Mouse (Mus musculus) heart, embryonic 16.5 days (tissue): ENCODE results near the gene Rcn1. TPM values are rescaled to one million over a fixed set of nuclear protein-coding genes. Genes with fewer than 3 reads are reported as not detected.
A peak's percentile ranks its signal among the peaks of the same experiment; 100 is the strongest.

ENCODE experiments used
- ATAC-seq: fragments of 200-750 bp; cut with Nextera tagmentation; replicated peaks from 2 replicates; pipeline ENCODE4 v1.8.0; 2017; ENCODE audit warnings: moderate number of reproducible peaks; ENCODE audit not compliant: insufficient read depth, low FRiP score; ENCODE audit errors: extremely low read depth
- H3K27ac ChIP-seq: fragments of 300-500 bp; sonication (generic); 2 replicates; pipeline ENCODE4 v1.5.1; 2014; ENCODE audit warnings: mild to moderate bottlenecking, low read length, control low read depth, moderate library complexity
- H3K27me3 ChIP-seq: fragments of 300-500 bp; sonication (generic); 2 replicates; pipeline ENCODE4 v1.6.1; 2014; ENCODE audit warnings: low read length, mixed read lengths; ENCODE audit not compliant: control insufficient read depth, insufficient read depth
- H3K36me3 ChIP-seq: fragments of 300-500 bp; sonication (generic); 2 replicates; pipeline ENCODE4 v1.6.1; 2014; ENCODE audit not compliant: control insufficient read depth, insufficient read depth
- H3K4me1 ChIP-seq: fragments of 300-500 bp; sonication (generic); 2 replicates; pipeline ENCODE4 v1.6.1; 2014; ENCODE audit warnings: low read length, mixed read lengths; ENCODE audit not compliant: control insufficient read depth, insufficient read depth
- H3K4me2 ChIP-seq: fragments of 300-500 bp; sonication (generic); 2 replicates; pipeline ENCODE4 v1.6.1; 2014; ENCODE audit warnings: low read depth, mild to moderate bottlenecking, control low read depth, low read length
- H3K4me3 ChIP-seq: fragments of 300-500 bp; sonication (generic); 2 replicates; pipeline ENCODE4 v1.5.1; 2014; ENCODE audit warnings: mild to moderate bottlenecking, control low read depth, low read length
- H3K9ac ChIP-seq: fragments of 300-500 bp; sonication (generic); 2 replicates; pipeline ENCODE4 v1.6.1; 2014; ENCODE audit warnings: low read length, control low read depth
- H3K9me3 ChIP-seq: fragments of 300-500 bp; sonication (generic); replicated peaks from 2 replicates; pipeline ENCODE4 v1.6.1; 2016; ENCODE audit warnings: low read length; ENCODE audit not compliant: control insufficient read depth
- WGBS: fragments of 180-500 bp; shearing (Covaris S2); extraction: QIAGEN DNeasy Blood & Tissue Kit; methylation state at CpG from one replicate; pipeline ENCODE4 v1.1.7; 2014; 5-methylcytosine and 5-hydroxymethylcytosine counted together
- polyA plus RNA-seq: library from polyadenylated mRNA; unstranded; fragments of >200 nt; fragmentation: Nextera tagmentation; extraction: Ambion mirVana; gene quantifications from 2 replicates; pipeline ENCODE4 v1.2.1, GENCODE M21; 2015

Gene Rcn1
- polyA plus RNA-seq, 1 experiment from 2014 or later, result 123 TPM

DNA sequence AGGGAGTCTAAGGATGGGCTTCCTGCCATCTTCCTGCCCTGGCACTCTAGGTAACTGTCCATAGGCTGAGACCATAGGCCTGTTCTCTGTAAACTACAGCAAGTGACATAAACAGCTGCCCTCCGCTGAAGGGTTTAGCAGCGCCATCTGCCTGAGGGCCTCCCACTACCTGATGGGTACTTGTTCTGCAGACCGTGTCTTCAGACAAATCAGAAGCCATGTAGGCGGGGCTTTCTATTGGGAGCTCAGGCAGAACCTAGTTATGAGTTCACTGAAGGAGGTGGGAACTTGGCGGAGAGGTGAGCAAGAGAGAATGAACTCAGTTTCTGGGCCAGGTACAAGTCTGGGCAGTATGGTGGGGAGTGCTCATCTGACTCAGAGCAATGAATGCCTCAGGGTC is 26.4 kb downstream of the Rcn1 start:
- 80% methylated on average over 5 of the region's 5 CpGs for WGBS

DNA sequence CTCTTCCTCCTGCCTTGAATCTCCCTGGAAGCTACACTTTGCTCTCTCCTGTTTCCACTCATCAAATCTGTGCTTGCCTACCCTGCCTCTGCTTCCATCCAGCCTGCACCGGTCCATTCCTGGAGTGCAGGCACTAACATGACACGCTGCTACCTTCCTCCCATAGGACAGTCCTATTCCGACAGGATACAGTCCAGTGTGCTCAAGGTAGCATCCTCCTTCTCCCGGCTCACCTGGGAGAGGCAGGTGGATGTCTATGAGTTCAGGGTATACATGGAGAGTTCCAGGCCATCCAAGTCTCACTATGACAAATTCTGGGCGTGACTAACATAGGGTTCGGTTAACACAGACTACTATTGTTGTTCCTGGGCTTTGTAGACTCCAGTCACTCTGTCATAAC is 27.0 kb downstream of the Rcn1 start:
- Histone ChIP-seq H3K9me3 (no peaks in the 10 kb centered on the region), H3K27me3 (peaks cover 3% of the 10 kb centered on the region; the same call in 1 of the 2 replicates), H3K27ac (no peak overlapping the region), H3K9ac (no peak overlapping the region), H3K36me3 (no peaks in the 10 kb centered on the region), H3K4me1 (no peaks in the 10 kb centered on the region), H3K4me3 (no peak overlapping the region), H3K4me2 (no peak overlapping the region)
- no peak for ATAC-seq
- WGBS, result 85% methylated on average over 6 of the region's 6 CpGs

More for the DNA sequence above, 26.4 kb downstream of the Rcn1 start:
- Histone ChIP-seq H3K4me3 (no peak overlapping the region), H3K27me3 (peaks cover 3% of the 10 kb centered on the region; the same call in 1 of the 2 replicates), H3K9me3 (no peaks in the 10 kb centered on the region), H3K36me3 (no peaks in the 10 kb centered on the region), H3K4me1 (no peaks in the 10 kb centered on the region), H3K9ac (no peak overlapping the region), H3K27ac (no peak overlapping the region), H3K4me2 (no peak overlapping the region)
- no peak for ATAC-seq

DNA sequence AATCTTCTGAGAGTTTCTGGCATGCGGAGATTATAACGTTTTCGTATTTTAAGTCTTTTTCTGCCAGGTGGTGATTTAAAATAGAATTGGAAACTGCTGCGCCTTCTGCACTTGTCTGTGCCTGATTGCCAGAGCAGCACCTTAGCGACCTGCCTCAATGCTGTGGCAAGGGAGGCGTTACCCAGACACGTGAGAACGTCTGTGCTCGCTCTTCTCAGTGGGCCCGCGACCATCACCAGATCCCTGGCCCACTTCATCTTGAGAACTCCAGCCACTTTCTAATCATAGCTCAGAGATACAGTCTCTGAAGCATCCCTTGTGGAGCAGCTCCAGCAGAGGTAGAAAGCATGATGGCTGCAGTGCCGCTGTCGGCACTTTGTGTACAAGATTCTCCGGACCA is 28.4 kb downstream of the Rcn1 start:
- Histone ChIP-seq H3K4me3 (peak overlapping the region; percentile 28), H3K27me3 (peaks cover 3% of the 10 kb centered on the region; the same call in 1 of the 2 replicates)

DNA sequence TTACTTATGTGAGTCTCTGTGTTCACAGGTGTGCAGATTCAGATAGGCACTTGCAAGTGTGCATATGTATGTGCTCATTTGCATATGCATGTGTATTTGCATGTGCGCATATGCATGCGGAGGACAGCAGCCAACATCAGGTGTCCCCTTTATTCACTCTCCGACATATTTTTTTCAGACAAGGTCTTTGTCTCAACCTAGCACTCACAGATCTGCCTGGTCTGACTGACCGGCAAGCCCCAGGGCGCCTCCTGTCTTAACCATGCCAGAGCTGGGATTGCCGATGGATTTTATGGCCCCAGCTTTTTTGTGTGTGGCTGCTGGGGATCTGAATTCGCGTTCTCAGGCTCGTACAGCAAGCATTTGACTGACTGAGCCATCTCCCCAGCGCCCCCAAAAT is 28.9 kb downstream of the Rcn1 start:
- no peaks in the 10 kb centered on the region for H3K36me3 ChIP-seq
- peak overlapping the region; percentile 28 for H3K4me3 ChIP-seq
- peak overlapping the region; percentile 50 for H3K4me2 ChIP-seq
- H3K9me3 ChIP-seq, result no peaks in the 10 kb centered on the region
- H3K27me3 ChIP-seq, result peaks cover 3% of the 10 kb centered on the region; the same call in 1 of the 2 replicates
- 21% methylated on average over 10 of the region's 10 CpGs for WGBS
- no peaks in the 10 kb centered on the region for H3K4me1 ChIP-seq
- no peak overlapping the region for H3K27ac ChIP-seq
- no peak overlapping the region for H3K9ac ChIP-seq
- no peak for ATAC-seq

More for the DNA sequence above, 28.4 kb downstream of the Rcn1 start:
- no peak for ATAC-seq
- WGBS, result 15% methylated on average over 14 of the region's 14 CpGs
- peak overlapping the region; percentile 50 for H3K4me2 ChIP-seq
- H3K4me1 ChIP-seq, result no peaks in the 10 kb centered on the region
- H3K27ac ChIP-seq, result no peak overlapping the region
- H3K9ac ChIP-seq, result no peak overlapping the region
- no peaks in the 10 kb centered on the region for H3K9me3 ChIP-seq
- no peaks in the 10 kb centered on the region for H3K36me3 ChIP-seq

DNA sequence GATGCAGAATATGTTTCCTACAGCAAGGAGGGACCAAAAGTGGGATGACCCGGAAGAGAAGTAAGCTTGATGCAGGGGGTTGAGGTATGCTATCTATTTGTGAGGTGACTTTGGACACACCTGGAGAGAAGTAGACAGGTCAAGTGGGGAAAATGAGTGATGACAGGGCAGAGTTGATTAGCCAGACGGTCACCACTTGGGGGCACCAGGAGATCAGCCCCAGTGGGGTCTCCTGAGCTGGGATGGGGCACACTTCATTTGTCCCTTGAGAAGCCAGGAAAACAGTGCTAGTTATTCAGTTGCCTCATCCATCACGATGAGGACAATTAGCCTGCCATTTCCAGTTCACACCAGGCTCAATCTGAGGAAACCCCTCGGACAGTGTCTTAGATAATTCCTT is 31.5 kb downstream of the Rcn1 start:
- no peak overlapping the region for H3K9ac ChIP-seq
- no peaks in the 10 kb centered on the region for H3K36me3 ChIP-seq
- no peak overlapping the region for H3K27ac ChIP-seq
- no peak overlapping the region for H3K4me2 ChIP-seq
- no peaks in the 10 kb centered on the region for H3K9me3 ChIP-seq
- H3K4me3 ChIP-seq, result no peak overlapping the region
- H3K4me1 ChIP-seq, result no peaks in the 10 kb centered on the region
- ATAC-seq, result no peak
- H3K27me3 ChIP-seq, result peaks cover 3% of the 10 kb centered on the region; the same call in 1 of the 2 replicates
- WGBS, result 32% methylated on average over 4 of the region's 4 CpGs

DNA sequence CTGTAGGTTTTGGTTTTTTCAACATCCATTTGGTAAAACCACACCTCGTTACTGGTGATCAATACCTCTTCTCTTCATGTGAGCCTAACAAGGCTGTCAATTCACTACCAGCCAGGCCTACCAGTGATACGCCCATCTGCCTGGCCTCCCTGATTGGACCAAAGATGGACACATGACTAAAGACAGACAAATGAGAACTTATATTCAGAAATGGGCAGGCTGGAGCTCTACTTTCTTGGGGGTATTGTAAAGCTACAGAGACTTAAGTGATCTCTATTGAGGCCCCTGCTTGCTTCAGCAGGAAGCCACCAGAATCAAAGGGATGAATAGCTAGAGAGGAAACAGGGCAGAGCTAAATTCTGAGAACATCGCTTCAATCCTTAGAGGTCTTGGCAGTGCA is 41.1 kb downstream of the Rcn1 start:
- Histone ChIP-seq H3K27ac (no peak overlapping the region), H3K36me3 (no peaks in the 10 kb centered on the region), H3K27me3 (no peaks in the 10 kb centered on the region; the same call in 1 of the 2 replicates), H3K4me1 (no peaks in the 10 kb centered on the region; the same call in 1 of the 2 replicates), H3K9ac (no peak overlapping the region), H3K9me3 (no peaks in the 10 kb centered on the region), H3K4me2 (no peak overlapping the region), H3K4me3 (no peak overlapping the region)
- 93% methylated on average over 3 of the region's 3 CpGs for WGBS
- ATAC-seq, result no peak

DNA sequence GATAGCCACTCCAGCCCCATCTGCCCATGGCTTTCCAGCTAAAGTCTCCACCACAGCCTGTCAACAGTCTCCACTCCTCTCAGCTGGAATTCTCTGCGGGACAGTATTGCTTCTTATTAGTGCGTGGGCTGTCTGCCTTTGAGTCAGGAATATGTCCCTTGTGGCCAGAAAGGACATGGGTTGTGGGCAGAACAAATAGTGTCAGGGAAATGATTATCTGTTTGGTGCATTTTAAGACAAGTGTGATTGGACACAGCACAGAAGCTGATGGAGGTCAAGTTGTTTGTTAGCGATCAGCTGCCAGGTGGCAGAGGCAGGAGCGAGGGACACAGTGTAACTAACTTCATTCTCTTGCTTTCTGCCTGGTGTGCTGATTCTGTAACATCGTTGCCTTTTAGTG is 42.3 kb downstream of the Rcn1 start:
- no peaks in the 10 kb centered on the region; the same call in 1 of the 2 replicates for H3K4me1 ChIP-seq
- no peak; the same call in 1 of the 2 replicates for ATAC-seq
- 37% methylated on average over 5 of the region's 5 CpGs for WGBS
- H3K4me2 ChIP-seq, result no peak overlapping the region
- no peaks in the 10 kb centered on the region for H3K36me3 ChIP-seq
- no peak overlapping the region for H3K27ac ChIP-seq
- no peak overlapping the region for H3K4me3 ChIP-seq
- no peak overlapping the region for H3K9ac ChIP-seq
- H3K27me3 ChIP-seq, result no peaks in the 10 kb centered on the region; the same call in 1 of the 2 replicates
- no peaks in the 10 kb centered on the region for H3K9me3 ChIP-seq

DNA sequence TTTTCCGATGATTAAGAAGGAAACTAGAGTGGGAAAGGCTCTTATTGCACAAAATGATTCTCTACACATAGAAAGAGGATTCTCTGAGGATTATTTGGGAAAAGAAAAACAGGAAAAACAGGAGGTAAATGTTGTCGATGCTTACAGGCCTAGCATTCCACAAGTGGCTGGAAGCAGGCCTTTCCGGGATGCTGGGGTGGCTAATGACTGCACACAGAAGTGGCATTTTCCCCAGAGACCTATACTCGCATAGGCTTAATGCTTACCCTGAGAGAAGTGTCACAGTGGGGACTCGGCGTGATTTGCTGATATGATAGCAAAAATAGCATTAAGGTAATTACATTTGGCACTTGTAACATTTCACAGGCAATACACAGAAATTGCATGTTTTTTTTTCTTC is 50.2 kb downstream of the Rcn1 start:
- 74% methylated on average over 6 of the region's 6 CpGs for WGBS
- H3K4me2 ChIP-seq, result no peak overlapping the region
- H3K9me3 ChIP-seq, result no peaks in the 10 kb centered on the region
- no peak for ATAC-seq
- no peak overlapping the region for H3K9ac ChIP-seq
- H3K27ac ChIP-seq, result no peak overlapping the region
- H3K4me1 ChIP-seq, result no peaks in the 10 kb centered on the region
- H3K36me3 ChIP-seq, result no peaks in the 10 kb centered on the region
- no peaks in the 10 kb centered on the region; the same call in 1 of the 2 replicates for H3K27me3 ChIP-seq
- H3K4me3 ChIP-seq, result no peak overlapping the region

DNA sequence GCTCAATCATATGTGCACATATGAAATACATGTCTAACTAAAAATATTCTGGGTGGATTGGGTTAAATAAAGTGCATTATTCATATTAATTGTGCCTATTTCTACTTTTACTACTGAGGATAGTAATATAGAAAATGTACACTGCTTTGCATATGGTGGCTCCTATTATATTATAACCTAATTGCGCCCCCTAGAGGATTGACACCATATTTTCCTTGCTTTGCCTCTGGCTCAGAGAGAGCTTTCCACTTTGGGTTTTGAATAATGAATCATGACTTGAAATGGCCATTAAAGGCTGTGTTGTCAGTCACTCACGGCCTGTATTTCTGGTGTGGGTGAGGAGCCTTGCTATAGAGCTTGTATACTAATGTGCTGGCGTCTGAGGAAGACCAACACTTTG is 59.1 kb downstream of the Rcn1 start:
- WGBS, result 73% methylated on average over 3 of the region's 3 CpGs
- no peaks in the 10 kb centered on the region for H3K36me3 ChIP-seq
- no peak overlapping the region for H3K4me3 ChIP-seq
- ATAC-seq, result no peak
- no peak overlapping the region for H3K9ac ChIP-seq
- no peaks in the 10 kb centered on the region for H3K9me3 ChIP-seq
- H3K27me3 ChIP-seq, result no peaks in the 10 kb centered on the region
- H3K27ac ChIP-seq, result no peak overlapping the region
- no peak overlapping the region for H3K4me2 ChIP-seq
- peaks cover 1% of the 10 kb centered on the region; the same call in 1 of the 2 replicates for H3K4me1 ChIP-seq
